In the genomic region with DNA sequence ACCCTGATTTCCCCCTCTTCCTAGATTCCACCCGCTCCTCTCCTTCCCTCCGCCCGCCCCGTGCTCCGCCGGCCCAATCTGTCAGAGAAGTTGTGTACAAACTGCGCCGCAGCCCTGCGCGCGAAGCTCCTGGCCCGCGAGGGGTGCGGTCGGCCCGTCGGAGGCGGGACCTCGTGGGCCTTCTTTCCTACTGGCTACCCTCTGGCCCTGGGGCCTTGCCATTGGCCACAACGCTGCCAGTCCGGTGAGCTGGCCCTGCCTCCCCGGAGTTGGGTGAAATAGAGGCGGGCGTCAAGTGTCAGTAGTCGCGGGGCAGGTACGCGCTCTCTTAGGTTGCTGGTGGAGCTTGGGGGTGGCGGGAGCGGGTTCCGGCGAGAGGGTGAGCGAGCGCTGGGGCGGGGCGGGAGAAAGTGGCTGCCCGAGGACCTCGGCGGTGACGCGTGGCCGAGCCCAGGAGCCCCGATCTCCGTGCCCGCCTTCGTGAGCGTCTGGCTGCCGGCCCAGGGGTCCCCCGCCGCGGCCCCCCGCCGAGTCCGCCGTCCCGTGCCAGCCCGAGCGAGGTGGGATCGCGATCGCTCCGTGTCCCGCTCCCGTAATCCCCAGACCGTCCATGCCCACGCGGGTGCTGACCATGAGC, we compare ENCODE assay signal across 8 mouse cellular contexts. TPM values are rescaled to one million over a fixed set of nuclear protein-coding genes. Genes with fewer than 3 reads are reported as not detected.
DNase-seq lines count a peak whose midpoint lies in the region; ATAC-seq and TF ChIP-seq lines count a peak whose summit lies in the region.

Klf5 (plus strand) TSS at position 307 of the 637 bp plus-strand sequence.

- peak within 1 kb of the TSS; percentile 85 for H3K9ac ChIP-seq in ES-E14 (ENCODE audit: insufficient read depth, low read depth, low read length, poor library complexity, severe bottlenecking)
- peak within 1 kb of the TSS; percentile 71 for H3K9ac ChIP-seq in forebrain, embryonic 14.5 days (ENCODE audit: low read length)
- peak within 1 kb of the TSS; percentile 68 for H3K9ac ChIP-seq in liver, embryonic 15.5 days
- H3K9ac ChIP-seq in neural tube, embryonic 12.5 days, result peak within 1 kb of the TSS; percentile 58
- H3K9ac ChIP-seq in stomach, postnatal 0 days (ENCODE audit: low read length), result peak within 1 kb of the TSS; percentile 96

- H3K4me1 ChIP-seq in ES-E14 (ENCODE audit: control insufficient read depth in 2 of 2, insufficient read depth in 2 of 2, low read length in 2 of 2, poor library complexity in 1 of 2), result peaks cover 8 to 10% of the 10 kb centered on the region in 2 experiments; a peak in 3 of 4 replicates
- H3K4me1 ChIP-seq in forebrain, embryonic 14.5 days (ENCODE audit: control insufficient read depth, insufficient read depth, low read length), result no peaks in the 10 kb centered on the region
- peaks cover 21% of the 10 kb centered on the region for H3K4me1 ChIP-seq in liver, embryonic 15.5 days (replicated peaks)
- peaks cover 9% of the 10 kb centered on the region for H3K4me1 ChIP-seq in neural tube, embryonic 12.5 days
- H3K4me1 ChIP-seq in stomach, postnatal 0 days (replicated peaks; ENCODE audit: control insufficient read depth, insufficient read depth), result no peaks in the 10 kb centered on the region

- DNase-seq in ES-E14 (ENCODE audit: low read depth, low spot score), result peak; percentile 94
- peak; percentile 57 for DNase-seq in cerebellum, adult 11 months
- peak; percentile 96 for DNase-seq in forebrain, embryonic 14.5 days (ENCODE audit: low spot score)
- DNase-seq in heart, postnatal 10 days, result peak; percentile 95
- DNase-seq in kidney, postnatal 4 days, result peak; percentile 92 to 96
- peak; percentile 99 for DNase-seq in stomach, postnatal 0 days (ENCODE audit: low spot score)

- peak within 1 kb of the TSS; percentile 85 to 93 for H3K4me3 ChIP-seq in ES-E14 (ENCODE audit: insufficient read depth in 1 of 2, low read depth in 1 of 2, low read length in 2 of 2, poor library complexity in 1 of 2, severe bottlenecking in 1 of 2)
- H3K4me3 ChIP-seq in forebrain, embryonic 14.5 days (ENCODE audit: low read depth, low read length), result peak within 1 kb of the TSS; percentile 69
- H3K4me3 ChIP-seq in liver, embryonic 15.5 days (replicated peaks), result peak within 1 kb of the TSS; percentile 68
- peak within 1 kb of the TSS; percentile 55 for H3K4me3 ChIP-seq in neural tube, embryonic 12.5 days
- peak within 1 kb of the TSS; percentile 86 for H3K4me3 ChIP-seq in stomach, postnatal 0 days (ENCODE audit: low read depth, low read length)

- no peaks in the 10 kb centered on the region for H3K9me3 ChIP-seq in ES-E14 (ENCODE audit: control insufficient read depth, insufficient read depth, low read depth, low read length)
- H3K9me3 ChIP-seq in forebrain, embryonic 14.5 days (replicated peaks; ENCODE audit: control insufficient read depth, low read length), result no peaks in the 10 kb centered on the region
- no peaks in the 10 kb centered on the region for H3K9me3 ChIP-seq in liver, embryonic 15.5 days (replicated peaks)
- H3K9me3 ChIP-seq in neural tube, embryonic 12.5 days, result no peaks in the 10 kb centered on the region
- no peaks in the 10 kb centered on the region for H3K9me3 ChIP-seq in stomach, postnatal 0 days (ENCODE audit: control insufficient read depth, low read length)

- in situ Hi-C loops in ES-E14 (cut with MboI; ENCODE audit: low sequenced_read_pairs in 2 of 2, unreplicated experiment in 2 of 2), result no loop called here

- TF ChIP-seq CTCF in stomach, postnatal 0 days (IDR thresholded peaks at IDR 0.05; ENCODE audit: low read depth), result no peak

- peak within 1 kb of the TSS; percentile 95 for H3K4me2 ChIP-seq in forebrain, embryonic 14.5 days (ENCODE audit: low read length)
- peak within 1 kb of the TSS; percentile 98 for H3K4me2 ChIP-seq in liver, embryonic 15.5 days
- peak within 1 kb of the TSS; percentile 99 for H3K4me2 ChIP-seq in neural tube, embryonic 12.5 days (replicated peaks)
- H3K4me2 ChIP-seq in stomach, postnatal 0 days (replicated peaks; ENCODE audit: low read depth), result peak within 1 kb of the TSS; percentile 91

- under 1% methylated on average over 48 of the region's 67 CpGs for whole genome bisulfite sequencing in forebrain, embryonic 14.5 days
- WGBS in liver, embryonic 15.5 days (ENCODE audit: insufficient replicate concordance), result under 1% methylated on average over 52 of the region's 67 CpGs
- under 1% methylated on average over 67 of the region's 67 CpGs for WGBS in neural tube, embryonic 12.5 days
- WGBS in stomach, postnatal 0 days, result under 1% methylated on average over 51 of the region's 67 CpGs

- TF ChIP-seq EP300 in stomach, postnatal 0 days (optimal IDR thresholded peaks at IDR 0.05), result peak; percentile 86

- ATAC-seq in forebrain, embryonic 14.5 days, result peak; percentile 98
- peak; percentile 97 for ATAC-seq in liver, embryonic 15.5 days (ENCODE audit: insufficient read depth)
- ATAC-seq in neural tube, embryonic 12.5 days (ENCODE audit: low FRiP score, low read depth), result peak; percentile 98
- peak; percentile 97 for ATAC-seq in stomach, postnatal 0 days (ENCODE audit: low FRiP score, low TSS enrichment)

- intact Hi-C loops in heart, postnatal 10 days (cut with DNase I), result loop anchor here (5.0 kb wide), 2 partner anchors 156 to 599 kb away; no protein-coding TSS in a partner anchor

- peaks cover 22% of the 10 kb centered on the region for H3K36me3 ChIP-seq in ES-E14 (ENCODE audit: control insufficient read depth, insufficient read depth, low read length, poor library complexity, severe bottlenecking)
- no peaks in the 10 kb centered on the region for H3K36me3 ChIP-seq in forebrain, embryonic 14.5 days (ENCODE audit: control insufficient read depth, insufficient read depth, low read length)
- no peaks in the 10 kb centered on the region for H3K36me3 ChIP-seq in liver, embryonic 15.5 days (replicated peaks)
- H3K36me3 ChIP-seq in neural tube, embryonic 12.5 days, result no peaks in the 10 kb centered on the region
- H3K36me3 ChIP-seq in stomach, postnatal 0 days (ENCODE audit: control insufficient read depth, insufficient read depth, low read length), result 0 out of 2 replicates have a peak, but pooled peaks cover 6% of the 10 kb centered on the region

- H3K27ac ChIP-seq in ES-E14 (ENCODE audit: insufficient read depth, low read depth, low read length, poor library complexity, severe bottlenecking), result peak within 1 kb of the TSS; percentile 71
- H3K27ac ChIP-seq in forebrain, embryonic 14.5 days (ENCODE audit: low read depth, low read length), result peak within 1 kb of the TSS; percentile 27; the same call in 1 of the 2 replicates
- peak within 1 kb of the TSS; percentile 29; the same call in 1 of the 2 replicates for H3K27ac ChIP-seq in liver, embryonic 15.5 days (replicated peaks)
- H3K27ac ChIP-seq in neural tube, embryonic 12.5 days, result no peak within 1 kb of the TSS
- H3K27ac ChIP-seq in stomach, postnatal 0 days (replicated peaks), result peak within 1 kb of the TSS; percentile 96

- peaks cover 4% of the 10 kb centered on the region; the same call in 1 of the 2 replicates for H3K27me3 ChIP-seq in forebrain, embryonic 14.5 days (replicated peaks; ENCODE audit: control insufficient read depth, insufficient read depth, low read length)
- H3K27me3 ChIP-seq in liver, embryonic 15.5 days, result peaks cover 64% of the 10 kb centered on the region
- peaks cover 21% of the 10 kb centered on the region for H3K27me3 ChIP-seq in neural tube, embryonic 12.5 days (replicated peaks)
- H3K27me3 ChIP-seq in stomach, postnatal 0 days (ENCODE audit: control insufficient read depth, insufficient read depth, low read length), result no peaks in the 10 kb centered on the region

TF ChIP-seq in ES-E14, 5 proteins besides CTCF, POLR2A, EP300 and RAD21:
- peak; percentile 84 for TF ChIP-seq CHD2 (IDR thresholded peaks at IDR 0.05; ENCODE audit: low read depth, low read length)
- TF ChIP-seq ZC3H11A (IDR thresholded peaks at IDR 0.05; ENCODE audit: borderline replicate concordance, low read depth, low read length), result no peak
TF ChIP-seq in ES-E14: peak in this region for 1.

RNA-seq across cellular contexts. Expression of gene Klf5, which starts in this region (rescaled TPM):
- total RNA-seq in ES-E14 (2012; rRNA removed), result 23.2 and 34.7 TPM in 2 replicates
- 2.3 and 3.7 TPM in 2 replicates for polyA plus RNA-seq in forebrain, embryonic 14.5 days (2014; fragmentation: Nextera tagmentation; extraction: Ambion mirVana)
- total RNA-seq in heart, postnatal 10 days (2021), result 1 to 10 TPM; 1.6 to 2.0 TPM
- polyA plus RNA-seq in liver, embryonic 15.5 days (2015; fragmentation: Nextera tagmentation; extraction: Ambion mirVana), result 1.8 and 2.1 TPM in 2 replicates
- polyA plus RNA-seq in neural tube, embryonic 12.5 days (2016; fragmentation: Nextera tagmentation; extraction: Ambion mirVana), result 3.7 and 4.2 TPM in 2 replicates
- polyA plus RNA-seq in stomach, postnatal 0 days (2015; fragmentation: Nextera tagmentation; extraction: Ambion mirVana), result 101 and 112 TPM in 2 replicates

Comparison
In these comparisons a context has a peak if more than half of its experiments do, and no peak if none do; other contexts are left out.
1. RNA of gene Klf5 (polyA plus RNA-seq): 101 to 112 TPM in stomach, postnatal 0 days; 3.7 to 4.2 TPM in neural tube, embryonic 12.5 days, 2.3 to 3.7 TPM in forebrain, embryonic 14.5 days and 1.8 to 2.1 TPM in liver, embryonic 15.5 days; every median in the first group is over 10 times any median in the second.
2. Peak in every context shown above with its lines, with median percentiles within 50 percentile points of each other: DNase-seq, H3K4me3 ChIP-seq, H3K9ac ChIP-seq, ATAC-seq and H3K4me2 ChIP-seq.